Mouse (Mus musculus) midbrain, embryonic 14.5 days (tissue): ENCODE data around the gene Ttll11. TPM values are rescaled to one million over a fixed set of nuclear protein-coding genes. Genes with fewer than 3 reads are reported as not detected.

Experiments
- ATAC-seq: fragments of 200-750 bp; cut with Nextera tagmentation; 2 replicates; pipeline ENCODE4 v1.8.0; 2017; ENCODE audit warnings: moderate number of reproducible peaks, moderate library complexity; ENCODE audit not compliant: low FRiP score, low TSS enrichment
- DNase-seq: peaks from one replicate; pipeline ENCODE4 v3.0.0-alpha.2; 2015
- H3K27ac ChIP-seq: fragments of 300-500 bp; sonication (generic); replicated peaks from 2 replicates; pipeline ENCODE4 v1.5.1; 2014; ENCODE audit warnings: mild to moderate bottlenecking, low read depth, low read length, moderate library complexity
- H3K27me3 ChIP-seq: fragments of 300-500 bp; sonication (generic); 2 replicates; pipeline ENCODE4 v1.6.1; 2014; ENCODE audit warnings: low read length, control low read depth, mixed read lengths; ENCODE audit not compliant: control insufficient read depth, insufficient read depth
- H3K36me3 ChIP-seq: fragments of 300-500 bp; sonication (generic); 2 replicates; pipeline ENCODE4 v1.6.1; 2014; ENCODE audit warnings: low read length, control low read depth; ENCODE audit not compliant: control insufficient read depth, insufficient read depth
- H3K4me1 ChIP-seq: fragments of 300-500 bp; sonication (generic); 2 replicates; pipeline ENCODE4 v1.6.1; 2014; ENCODE audit warnings: mild to moderate bottlenecking, antibody characterized with exemption, low read length, control low read depth; ENCODE audit not compliant: control insufficient read depth, insufficient read depth
- H3K4me2 ChIP-seq: fragments of 300-500 bp; sonication (generic); 2 replicates; pipeline ENCODE4 v1.6.1; 2014; ENCODE audit warnings: mild to moderate bottlenecking, low read length, moderate library complexity
- H3K4me3 ChIP-seq: fragments of 300-500 bp; sonication (generic); replicated peaks from 2 replicates; pipeline ENCODE4 v1.5.1; 2014; ENCODE audit warnings: low read depth, low read length
- H3K9ac ChIP-seq: fragments of 300-500 bp; sonication (generic); replicated peaks from 2 replicates; pipeline ENCODE4 v1.6.1; 2014; ENCODE audit warnings: mild to moderate bottlenecking, low read length, moderate library complexity
- H3K9me3 ChIP-seq: fragments of 300-500 bp; sonication (generic); 2 replicates; pipeline ENCODE4 v1.6.1; 2016; ENCODE audit warnings: low read length, control low read depth, mixed read lengths; ENCODE audit not compliant: control insufficient read depth
- WGBS: fragments of 180-500 bp; shearing (Covaris S2); extraction: QIAGEN DNeasy Blood & Tissue Kit; methylation state at CpG from one replicate; pipeline ENCODE4 v1.1.7; 2014; 5-methylcytosine and 5-hydroxymethylcytosine counted together
- polyA plus RNA-seq: library from polyadenylated mRNA; unstranded; fragments of >200 nt; fragmentation: Nextera tagmentation; extraction: Ambion mirVana; gene quantifications from 2 replicates; pipeline ENCODE4 v1.2.1, GENCODE M21; 2014

Ttll11 gene
- polyA plus RNA-seq, 1 experiment from 2014 or later: 5.1 TPM

DNA sequence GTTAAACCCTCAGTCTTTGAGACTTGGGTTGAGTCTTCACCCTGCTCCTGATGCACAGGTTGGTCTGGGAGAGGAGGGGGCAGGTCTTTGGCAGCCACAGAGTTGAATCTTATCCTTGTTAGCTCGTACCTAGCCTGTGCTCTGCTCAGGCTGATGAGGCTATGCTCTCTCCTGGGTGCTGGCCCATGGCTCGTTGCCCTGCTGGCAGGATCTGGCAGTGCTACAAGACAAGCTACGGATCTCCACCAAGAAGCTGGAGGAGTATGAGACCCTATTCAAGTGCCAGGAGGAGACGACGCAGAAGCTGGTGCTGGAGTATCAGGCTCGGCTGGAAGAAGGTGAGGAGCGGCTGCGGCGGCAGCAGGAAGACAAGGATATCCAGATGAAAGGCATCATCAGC is 256.9 kb downstream of the Ttll11 start:
- DNase-seq: no peak
- Histone ChIP-seq H3K9me3 (no peaks in the 10 kb centered on the region), H3K9ac (no peak overlapping the region), H3K4me3 (no peak overlapping the region), H3K36me3 (peaks cover 76% of the 10 kb centered on the region), H3K4me1 (no peaks in the 10 kb centered on the region), H3K27me3 (no peaks in the 10 kb centered on the region), H3K4me2 (no peak overlapping the region), H3K27ac (no peak overlapping the region)
- 95% methylated on average over 9 of the region's 9 CpGs for WGBS
- no peak for ATAC-seq

DNA sequence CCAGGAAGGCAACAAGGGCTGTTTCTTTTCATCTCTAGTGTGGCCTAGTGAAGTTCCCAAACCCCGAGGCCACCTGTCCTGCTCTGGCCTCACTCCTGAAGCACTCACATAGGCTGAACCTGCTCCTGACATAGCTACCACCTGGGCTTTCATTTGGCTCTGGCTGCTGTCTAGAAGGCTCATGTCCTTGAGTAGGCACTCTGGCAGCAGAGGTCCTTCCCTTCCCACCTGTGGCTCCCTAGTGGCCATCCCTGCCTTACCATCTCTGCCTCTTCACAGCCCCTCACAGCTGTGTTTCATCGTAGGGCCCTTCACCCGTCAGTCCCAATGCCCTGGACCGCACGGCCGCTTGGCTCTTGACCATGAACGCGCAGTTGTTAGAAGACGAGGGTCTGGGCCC is 258.8 kb downstream of the Ttll11 start:
- Histone ChIP-seq H3K36me3 (peaks cover 82% of the 10 kb centered on the region), H3K27ac (no peak overlapping the region), H3K9me3 (no peaks in the 10 kb centered on the region), H3K4me1 (no peaks in the 10 kb centered on the region), H3K4me2 (no peak overlapping the region), H3K27me3 (no peaks in the 10 kb centered on the region), H3K9ac (no peak overlapping the region), H3K4me3 (no peak overlapping the region)
- no peak for ATAC-seq
- 91% methylated on average over 9 of the region's 9 CpGs for WGBS
- DNase-seq: no peak

GRCm38 (mm10) chr2:35720550-35720949 is 259.2 kb downstream of the Ttll11 start:
- H3K36me3 ChIP-seq: peaks cover 83% of the 10 kb centered on the region
- H3K4me1 ChIP-seq: no peaks in the 10 kb centered on the region
- no peaks in the 10 kb centered on the region for H3K9me3 ChIP-seq
- H3K4me2 ChIP-seq: no peak overlapping the region
- peak; percentile 16; the same call in 1 of the 2 replicates for ATAC-seq
- H3K9ac ChIP-seq: no peak overlapping the region
- DNase-seq: no peak
- H3K27me3 ChIP-seq: no peaks in the 10 kb centered on the region
- no peak overlapping the region for H3K27ac ChIP-seq
- no peak overlapping the region for H3K4me3 ChIP-seq
- 86% methylated on average over 13 of the region's 13 CpGs for WGBS

- DNase-seq: no peak
- H3K27ac ChIP-seq: no peak overlapping the region
- ATAC-seq: no peak
- 96% methylated on average over 12 of the region's 12 CpGs for WGBS
- no peaks in the 10 kb centered on the region for H3K4me1 ChIP-seq
- H3K27me3 ChIP-seq: no peaks in the 10 kb centered on the region
- peaks cover 87% of the 10 kb centered on the region for H3K36me3 ChIP-seq
- H3K9me3 ChIP-seq: no peaks in the 10 kb centered on the region
- H3K9ac ChIP-seq: no peak overlapping the region
- H3K4me2 ChIP-seq: no peak overlapping the region
- no peak overlapping the region for H3K4me3 ChIP-seq
Observed at GRCm38 (mm10) chr2:35720104-35720503, 259.6 kb downstream of the Ttll11 start.

- DNase-seq: no peak
- no peak overlapping the region for H3K4me2 ChIP-seq
- 87% methylated on average over 12 of the region's 12 CpGs for WGBS
- no peak overlapping the region for H3K27ac ChIP-seq
- peaks cover 91% of the 10 kb centered on the region for H3K36me3 ChIP-seq
- H3K4me3 ChIP-seq: no peak overlapping the region
- H3K27me3 ChIP-seq: no peaks in the 10 kb centered on the region
- H3K9me3 ChIP-seq: no peaks in the 10 kb centered on the region
- no peak for ATAC-seq
- H3K4me1 ChIP-seq: no peaks in the 10 kb centered on the region
- no peak overlapping the region for H3K9ac ChIP-seq
Observed at GRCm38 (mm10) chr2:35719230-35720005, 260.3 kb downstream of the Ttll11 start.

GRCm38 (mm10) chr2:35718662-35719061 is 261.1 kb downstream of the Ttll11 start:
- Histone ChIP-seq H3K9me3 (no peaks in the 10 kb centered on the region), H3K36me3 (peaks cover 95% of the 10 kb centered on the region), H3K9ac (no peak overlapping the region), H3K4me2 (no peak overlapping the region), H3K4me3 (no peak overlapping the region), H3K27me3 (no peaks in the 10 kb centered on the region), H3K27ac (no peak overlapping the region), H3K4me1 (no peaks in the 10 kb centered on the region)
- DNase-seq: no peak
- ATAC-seq: no peak
- WGBS: 91% methylated on average over 9 of the region's 9 CpGs

DNA sequence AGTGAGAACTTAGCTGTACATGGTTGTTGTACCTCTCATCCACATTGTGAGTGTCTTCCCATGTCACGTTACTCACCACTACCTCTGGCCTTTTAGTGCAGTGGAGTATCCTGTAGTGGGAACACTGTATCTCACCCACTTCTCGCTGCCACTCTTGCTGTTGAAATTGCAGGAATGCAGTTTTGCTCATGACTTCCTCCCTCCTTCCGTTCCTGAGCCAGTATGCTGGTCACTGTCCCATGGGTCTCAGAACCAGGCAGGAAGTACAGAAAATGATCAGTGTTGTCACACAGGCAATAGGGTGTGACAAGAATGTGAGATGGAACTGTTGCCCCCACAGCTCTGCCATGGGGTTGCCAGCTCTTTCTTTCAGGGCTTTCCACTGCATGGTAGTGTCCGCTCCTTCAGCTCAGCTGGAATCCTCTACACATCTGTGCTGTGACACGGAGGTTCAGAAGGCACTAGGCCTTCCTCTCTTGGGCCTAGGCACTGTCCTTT is 261.7 kb downstream of the Ttll11 start:
- ATAC-seq: no peak
- Histone ChIP-seq H3K9me3 (no peaks in the 10 kb centered on the region), H3K27me3 (no peaks in the 10 kb centered on the region), H3K36me3 (peaks cover 96% of the 10 kb centered on the region), H3K4me1 (no peaks in the 10 kb centered on the region), H3K4me2 (no peak overlapping the region), H3K4me3 (no peak overlapping the region), H3K27ac (no peak overlapping the region), H3K9ac (no peak overlapping the region)
- DNase-seq: no peak
- 87% methylated on average over 5 of the region's 5 CpGs for WGBS

DNA sequence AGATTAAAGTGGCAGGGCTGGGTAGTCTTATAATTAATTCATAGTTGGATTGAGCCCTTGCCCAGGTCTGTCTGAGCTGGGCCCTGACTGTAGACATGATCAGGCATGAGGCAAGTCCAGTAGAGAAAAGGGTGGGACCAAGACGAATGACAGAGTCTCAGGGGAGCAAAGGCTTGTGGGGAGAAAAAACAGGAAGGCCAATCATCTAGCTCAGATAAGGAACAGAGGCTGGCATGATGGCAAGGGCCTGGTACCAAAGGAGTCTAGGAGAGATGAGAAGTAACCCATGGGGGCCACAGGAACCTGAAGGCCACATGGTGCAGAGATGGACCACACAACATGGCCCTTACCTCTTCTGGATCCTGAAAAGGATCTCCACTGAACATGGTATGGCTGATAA is 263.5 kb downstream of the Ttll11 start:
- Histone ChIP-seq H3K27ac (no peak overlapping the region), H3K4me3 (no peak overlapping the region), H3K4me2 (no peak overlapping the region), H3K36me3 (peaks cover 95% of the 10 kb centered on the region), H3K4me1 (no peaks in the 10 kb centered on the region), H3K27me3 (no peaks in the 10 kb centered on the region), H3K9me3 (no peaks in the 10 kb centered on the region), H3K9ac (no peak overlapping the region)
- DNase-seq: no peak
- ATAC-seq: no peak
- WGBS: 85% methylated on average over 1 of the region's 1 CpGs

- Histone ChIP-seq H3K9me3 (no peaks in the 10 kb centered on the region), H3K9ac (no peak overlapping the region), H3K4me2 (no peak overlapping the region), H3K4me3 (no peak overlapping the region), H3K27ac (no peak overlapping the region), H3K27me3 (no peaks in the 10 kb centered on the region), H3K36me3 (peaks cover 95% of the 10 kb centered on the region), H3K4me1 (no peaks in the 10 kb centered on the region)
- 87% methylated on average over 3 of the region's 3 CpGs for WGBS
- DNase-seq (no peak), ATAC-seq (no peak)
Observed at GRCm38 (mm10) chr2:35715485-35715884, 264.2 kb downstream of the Ttll11 start.
